Mouse (Mus musculus) spleen, adult 18-20 months (tissue): Measurements from ENCODE around the gene Pced1b.

ENCODE experiments used
- DNase-seq, 2 experiments: peaks; one replicate each; pipeline ENCODE4 v3.0.0; 2022; ENCODE audit warnings: mixed read lengths in 2 of 2

Pced1b gene

GRCm38 (mm10) chr15:97257206-97257775, 10.4 kb downstream of the Pced1b start:
- DNase-seq: no peak

- no peak for DNase-seq
These were observed 11.8 kb downstream of the Pced1b start for GRCm38 (mm10) chr15:97258483-97259230.

- DNase-seq: no peak
These were observed 12.4 kb downstream of the Pced1b start for GRCm38 (mm10) chr15:97259300-97259699.

GRCm38 (mm10) chr15:97259968-97260597, 13.2 kb downstream of the Pced1b start:
- DNase-seq: no peak

- DNase-seq: no peak
These were observed 15.3 kb downstream of the Pced1b start for GRCm38 (mm10) chr15:97262251-97262650.

GRCm38 (mm10) chr15:97266236-97266845, 19.4 kb downstream of the Pced1b start:
- peak in 1 of 2 experiments; percentile 35 for DNase-seq

- DNase-seq: no peak
These were observed 20.3 kb downstream of the Pced1b start for GRCm38 (mm10) chr15:97267094-97267695.

GRCm38 (mm10) chr15:97271985-97272697, 25.2 kb downstream of the Pced1b start:
- DNase-seq: no peak

GRCm38 (mm10) chr15:97272831-97273230, 25.9 kb downstream of the Pced1b start:
- no peak for DNase-seq

GRCm38 (mm10) chr15:97275626-97276395, 28.9 kb downstream of the Pced1b start:
- DNase-seq: no peak

- no peak for DNase-seq
These were observed 29.8 kb downstream of the Pced1b start for GRCm38 (mm10) chr15:97276660-97277153.

- peak in 1 of 2 experiments; percentile 39 for DNase-seq
These were observed 30.4 kb downstream of the Pced1b start for GRCm38 (mm10) chr15:97277328-97277727.

GRCm38 (mm10) chr15:97278340-97278948, 31.5 kb downstream of the Pced1b start:
- no peak for DNase-seq

GRCm38 (mm10) chr15:97280131-97280530, 33.2 kb downstream of the Pced1b start:
- DNase-seq: no peak

- no peak for DNase-seq
These were observed 33.9 kb downstream of the Pced1b start for GRCm38 (mm10) chr15:97280776-97281175.

GRCm38 (mm10) chr15:97281712-97282571, 35.0 kb downstream of the Pced1b start:
- no peak for DNase-seq

- no peak for DNase-seq
These were observed 35.6 kb downstream of the Pced1b start for GRCm38 (mm10) chr15:97282572-97282881.

- DNase-seq: no peak
These were observed 37.3 kb downstream of the Pced1b start for GRCm38 (mm10) chr15:97284201-97284600.

- no peak for DNase-seq
These were observed 38.8 kb downstream of the Pced1b start for GRCm38 (mm10) chr15:97285665-97286212.

- DNase-seq: no peak
These were observed 39.8 kb downstream of the Pced1b start for GRCm38 (mm10) chr15:97286731-97287130.
